Mouse (Mus musculus): ENCODE measurements around the gene Defb10. TPM values are rescaled to one million over a fixed set of nuclear protein-coding genes. Genes with fewer than 3 reads are reported as not detected.

Defb10 gene
- polyA plus RNA-seq (2014; fragmentation: Illumina TruSeq; extraction: RNeasy Lipid Tissue Mini Kit (QIAGEN cat#74804); ENCODE audit: low read depth, low replicate concordance), result not detected

GRCm38 (mm10) chr8:21858586-21858985, at the start of gene Defb10:
TSS of gene Defb10 (plus strand) at chr8:21858901.

GRCm38 (mm10) chr8:21885321-21885720, 26.6 kb downstream of the Defb10 start, which contains the start of gene Defb9:
TSS of gene Defb9 (minus strand) at chr8:21885421.

GRCm38 (mm10) chr8:21906290-21906689, 47.6 kb downstream of the Defb10 start, which contains the start of gene Defb11:
TSS of gene Defb11 (minus strand) at chr8:21906412.

Other genes with a start within 250 kb of the Defb10 start
- not detected for gene Defa26, start 240.7 kb upstream of the Defb10 start, polyA plus RNA-seq (2014; fragmentation: Illumina TruSeq; extraction: RNeasy Lipid Tissue Mini Kit (QIAGEN cat#74804); ENCODE audit: low read depth, low replicate concordance)
- gene Defa17, start 203.1 kb upstream of the Defb10 start, polyA plus RNA-seq (2014; fragmentation: Illumina TruSeq; extraction: RNeasy Lipid Tissue Mini Kit (QIAGEN cat#74804); ENCODE audit: low read depth, low replicate concordance), result 0.85 TPM
- not detected for gene Defa34, start 193.1 kb upstream of the Defb10 start, polyA plus RNA-seq (2014; fragmentation: Illumina TruSeq; extraction: RNeasy Lipid Tissue Mini Kit (QIAGEN cat#74804); ENCODE audit: low read depth, low replicate concordance)
- gene AY761184, start 155.3 kb upstream of the Defb10 start, polyA plus RNA-seq (2014; fragmentation: Illumina TruSeq; extraction: RNeasy Lipid Tissue Mini Kit (QIAGEN cat#74804); ENCODE audit: low read depth, low replicate concordance), result not detected
- not detected for gene Defa24, start 124.4 kb upstream of the Defb10 start, polyA plus RNA-seq (2014; fragmentation: Illumina TruSeq; extraction: RNeasy Lipid Tissue Mini Kit (QIAGEN cat#74804); ENCODE audit: low read depth, low replicate concordance)
- not detected for gene Defb50, start 35.4 kb upstream of the Defb10 start, polyA plus RNA-seq (2014; fragmentation: Illumina TruSeq; extraction: RNeasy Lipid Tissue Mini Kit (QIAGEN cat#74804); ENCODE audit: low read depth, low replicate concordance)
- not detected for gene Defb2, start 19.0 kb upstream of the Defb10 start, polyA plus RNA-seq (2014; fragmentation: Illumina TruSeq; extraction: RNeasy Lipid Tissue Mini Kit (QIAGEN cat#74804); ENCODE audit: low read depth, low replicate concordance)
- not detected for gene Defb9, start 26.5 kb downstream of the Defb10 start, polyA plus RNA-seq (2014; fragmentation: Illumina TruSeq; extraction: RNeasy Lipid Tissue Mini Kit (QIAGEN cat#74804); ENCODE audit: low read depth, low replicate concordance)
- 11.2 TPM for gene Defb11, start 47.5 kb downstream of the Defb10 start, polyA plus RNA-seq (2014; fragmentation: Illumina TruSeq; extraction: RNeasy Lipid Tissue Mini Kit (QIAGEN cat#74804); ENCODE audit: low read depth, low replicate concordance)
- 2.2 TPM for gene Defb15, start 73.8 kb downstream of the Defb10 start, polyA plus RNA-seq (2014; fragmentation: Illumina TruSeq; extraction: RNeasy Lipid Tissue Mini Kit (QIAGEN cat#74804); ENCODE audit: low read depth, low replicate concordance)
- gene Defb35, start 79.5 kb downstream of the Defb10 start, polyA plus RNA-seq (2014; fragmentation: Illumina TruSeq; extraction: RNeasy Lipid Tissue Mini Kit (QIAGEN cat#74804); ENCODE audit: low read depth, low replicate concordance), result not detected
- not detected for gene Defb13, start 87.9 kb downstream of the Defb10 start, polyA plus RNA-seq (2014; fragmentation: Illumina TruSeq; extraction: RNeasy Lipid Tissue Mini Kit (QIAGEN cat#74804); ENCODE audit: low read depth, low replicate concordance)
- not detected for gene Fam90a1a, start 99.8 kb downstream of the Defb10 start, polyA plus RNA-seq (2014; fragmentation: Illumina TruSeq; extraction: RNeasy Lipid Tissue Mini Kit (QIAGEN cat#74804); ENCODE audit: low read depth, low replicate concordance)
- 278 TPM for gene Ccdc70, start 110.9 kb downstream of the Defb10 start, polyA plus RNA-seq (2014; fragmentation: Illumina TruSeq; extraction: RNeasy Lipid Tissue Mini Kit (QIAGEN cat#74804); ENCODE audit: low read depth, low replicate concordance)
- 0.94 TPM for gene Atp7b, start 201.4 kb downstream of the Defb10 start, polyA plus RNA-seq (2014; fragmentation: Illumina TruSeq; extraction: RNeasy Lipid Tissue Mini Kit (QIAGEN cat#74804); ENCODE audit: low read depth, low replicate concordance)
- gene Alg11, start 201.8 kb downstream of the Defb10 start, polyA plus RNA-seq (2014; fragmentation: Illumina TruSeq; extraction: RNeasy Lipid Tissue Mini Kit (QIAGEN cat#74804); ENCODE audit: low read depth, low replicate concordance), result 19.0 TPM

All from testis, adult 10 weeks (tissue).